Mouse (Mus musculus) C2C12 (cell line): ENCODE results near the gene Tmem82.

Source experiments
- CEBPB ChIP-seq: IDR thresholded peaks from one replicate; pipeline ENCODE4 v1.6.1; 2011; ENCODE audit warnings: low read depth, mild to moderate bottlenecking, control low read depth, moderate library complexity
- CTCF ChIP-seq: IDR thresholded peaks from one replicate; pipeline ENCODE4 v1.5.1; 2011; ENCODE audit not compliant: control insufficient read depth, insufficient read depth, insufficient read length

- TF ChIP-seq CTCF: no peak
- TF ChIP-seq CEBPB: no peak
Observed at GRCm38 (mm10) chr4:141570821-141571220, 47.6 kb downstream of the Tmem82 start.
